Mouse (Mus musculus) T-helper 17 cell (primary cell): ENCODE data around the gene Zbed3.

Experiments used
- in situ Hi-C, 2 experiments: fragments of 300-600 bp; cut with MboI, MseI; formaldehyde crosslinking; loops; 1 replicate in 1 of 2; 2 replicates in 1 of 2; pipeline ENCODE4 v1.15.1; 2025; ENCODE audit warnings: high pct_unique_total_duplicates in 2 of 2

Zbed3 gene

GRCm38 (mm10) chr13:95323400-95323799, at the start of gene Zbed3:
Gene Zbed3 (plus strand): TSS chr13:95323612.
- in situ Hi-C loops, result no loop called here

- in situ Hi-C loops, result no loop called here
These were observed 44.9 kb upstream of the Zbed3 start for GRCm38 (mm10) chr13:95278426-95279025.

- in situ Hi-C loops, result loop anchor here in 1 of 2 experiments (10.0 kb wide), 1 partner anchor 193 kb away; the partner anchor contains the start of gene S100z
These were observed 41.4 kb upstream of the Zbed3 start for GRCm38 (mm10) chr13:95281740-95282673.

GRCm38 (mm10) chr13:95286989-95287388, 36.4 kb upstream of the Zbed3 start:
- in situ Hi-C loops, result loop anchor here in 1 of 2 experiments (10.0 kb wide), 1 partner anchor 188 kb away; the partner anchor contains the start of gene S100z

GRCm38 (mm10) chr13:95288027-95288426, 35.4 kb upstream of the Zbed3 start:
- in situ Hi-C loops, result loop anchor here in 1 of 2 experiments (10.0 kb wide), 1 partner anchor 187 kb away; the partner anchor contains the start of gene S100z

GRCm38 (mm10) chr13:95291983-95292382, 31.4 kb upstream of the Zbed3 start:
- in situ Hi-C loops, result no loop called here

GRCm38 (mm10) chr13:95299956-95300355, 23.5 kb upstream of the Zbed3 start:
- in situ Hi-C loops, result no loop called here

GRCm38 (mm10) chr13:95306596-95306995, 16.8 kb upstream of the Zbed3 start:
- in situ Hi-C loops, result no loop called here

- in situ Hi-C loops, result no loop called here
These were observed 16.2 kb upstream of the Zbed3 start for GRCm38 (mm10) chr13:95307100-95307655.

GRCm38 (mm10) chr13:95312016-95312415, 11.4 kb upstream of the Zbed3 start:
- in situ Hi-C loops, result no loop called here

GRCm38 (mm10) chr13:95319153-95319552, 4.3 kb upstream of the Zbed3 start:
- in situ Hi-C loops, result no loop called here

GRCm38 (mm10) chr13:95320451-95320850, 3.0 kb upstream of the Zbed3 start:
- in situ Hi-C loops, result no loop called here

GRCm38 (mm10) chr13:95323950-95324625, 676 bp downstream of the Zbed3 start:
- in situ Hi-C loops, result no loop called here

- in situ Hi-C loops, result no loop called here
These were observed 1.2 kb downstream of the Zbed3 start for GRCm38 (mm10) chr13:95324626-95325079.

- in situ Hi-C loops, result no loop called here
These were observed 1.9 kb downstream of the Zbed3 start for GRCm38 (mm10) chr13:95325080-95325906.

- in situ Hi-C loops, result no loop called here
These were observed 2.6 kb downstream of the Zbed3 start for GRCm38 (mm10) chr13:95325907-95326550.

- in situ Hi-C loops, result no loop called here
These were observed 3.4 kb downstream of the Zbed3 start for GRCm38 (mm10) chr13:95326611-95327344.

- in situ Hi-C loops, result no loop called here
These were observed 3.9 kb downstream of the Zbed3 start for GRCm38 (mm10) chr13:95327345-95327741.

- in situ Hi-C loops, result no loop called here
These were observed 5.4 kb downstream of the Zbed3 start for GRCm38 (mm10) chr13:95328767-95329166.
